Mouse (Mus musculus) erythroblast, embryonic 14.5 days (primary cell): ENCODE results near the gene Pde5a. TPM values are rescaled to one million over a fixed set of nuclear protein-coding genes. Genes with fewer than 3 reads are reported as not detected.

Experiments
- H3K27me3 ChIP-seq: 2 replicates; pipeline ENCODE4 v1.6.1; 2012; ENCODE audit warnings: inconsistent platforms; ENCODE audit not compliant: control insufficient read depth
- H3K36me3 ChIP-seq: 2 replicates; pipeline ENCODE4 v1.6.1; 2012; ENCODE audit warnings: mild to moderate bottlenecking, inconsistent platforms; ENCODE audit not compliant: control insufficient read depth
- H3K4me1 ChIP-seq: 2 replicates; pipeline ENCODE4 v1.6.1; 2012; ENCODE audit warnings: inconsistent platforms; ENCODE audit not compliant: control insufficient read depth
- H3K4me3 ChIP-seq: replicated peaks from 2 replicates; pipeline ENCODE3; 2012; ENCODE audit warnings: moderate library complexity, mild to moderate bottlenecking, inconsistent platforms
- H3K9me3 ChIP-seq: 2 replicates; pipeline ENCODE4 v1.6.1; 2012; ENCODE audit warnings: low read length, inconsistent platforms, mixed read lengths; ENCODE audit not compliant: control insufficient read depth
- GATA1 ChIP-seq: IDR thresholded peaks from 2 replicates; pipeline ENCODE4 v1.6.1; 2012; ENCODE audit warnings: low read length, inconsistent platforms, mixed read lengths
- TAL1 ChIP-seq: IDR thresholded peaks from 3 replicates; pipeline ENCODE4 v1.6.1; 2012; ENCODE audit warnings: low read length, inconsistent platforms, mixed read lengths
- polyA plus RNA-seq: library from polyadenylated mRNA; stranded (reverse); fragments of >175 nt; gene quantifications from 2 replicates; pipeline ENCODE4 v1.2.3, GENCODE M21; 2012

The Pde5a gene
- polyA plus RNA-seq, 1 experiment, result not detected

DNA sequence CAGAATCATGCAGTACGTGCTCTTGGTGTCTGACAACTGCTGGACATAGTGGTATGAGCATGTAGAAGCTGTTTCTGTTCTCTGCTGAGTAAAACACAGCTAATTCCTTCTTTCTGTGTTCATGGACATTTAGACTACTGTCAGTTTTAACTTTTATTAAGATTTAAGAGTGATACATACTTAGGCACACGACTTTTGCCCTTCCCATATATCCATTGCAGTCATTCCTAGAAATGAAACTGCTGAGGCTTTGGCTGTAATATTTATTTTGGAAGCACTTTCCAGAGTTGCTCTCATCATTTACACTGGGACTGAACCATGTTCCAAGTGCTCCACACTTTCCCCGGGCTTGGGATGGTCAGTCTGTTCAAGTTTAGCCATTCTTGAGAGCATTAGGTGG lies 18.6 kb upstream of the Pde5a start:
- H3K4me1 ChIP-seq, result no peaks in the 10 kb centered on the region
- TF ChIP-seq TAL1 (no peak), GATA1 (no peak)
- H3K27me3 ChIP-seq, result no peaks in the 10 kb centered on the region
- H3K36me3 ChIP-seq, result no peaks in the 10 kb centered on the region
- no peak overlapping the region for H3K4me3 ChIP-seq
- no peaks in the 10 kb centered on the region for H3K9me3 ChIP-seq

- no peaks in the 10 kb centered on the region for H3K9me3 ChIP-seq
- H3K36me3 ChIP-seq, result no peaks in the 10 kb centered on the region
- TF ChIP-seq GATA1 (no peak), TAL1 (no peak)
- no peaks in the 10 kb centered on the region for H3K4me1 ChIP-seq
- no peaks in the 10 kb centered on the region for H3K27me3 ChIP-seq
- H3K4me3 ChIP-seq, result no peak overlapping the region
Measured at GRCm38 (mm10) chr3:122718631-122719030, 10.1 kb upstream of the Pde5a start.

GRCm38 (mm10) chr3:122721522-122721921 lies 7.2 kb upstream of the Pde5a start:
- H3K4me3 ChIP-seq, result no peak overlapping the region
- TF ChIP-seq GATA1, result no peak
- H3K36me3 ChIP-seq, result no peaks in the 10 kb centered on the region
- no peaks in the 10 kb centered on the region for H3K4me1 ChIP-seq
- no peaks in the 10 kb centered on the region for H3K27me3 ChIP-seq
- no peaks in the 10 kb centered on the region for H3K9me3 ChIP-seq

DNA sequence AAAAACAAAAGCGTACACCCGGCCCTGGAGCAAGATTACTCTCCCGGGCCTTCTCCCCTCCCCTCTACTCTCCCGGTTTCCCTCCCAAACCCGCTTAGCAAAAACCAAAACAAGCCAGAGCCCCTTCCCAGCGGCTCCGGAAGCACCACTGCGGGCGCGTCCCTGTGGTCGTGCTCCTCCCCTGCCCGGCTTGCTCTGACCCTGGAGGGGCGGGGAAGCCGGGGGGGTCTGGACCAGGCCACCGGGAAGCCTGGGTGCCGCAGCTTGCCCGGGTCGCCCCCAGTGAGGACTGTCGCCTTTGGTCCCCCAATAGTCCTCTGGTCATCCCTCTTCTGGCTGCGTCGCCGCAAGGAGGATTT lies 833 bp downstream of the Pde5a start:
- no peaks in the 10 kb centered on the region for H3K36me3 ChIP-seq
- H3K4me3 ChIP-seq, result peak overlapping the region; percentile 56
- TF ChIP-seq TAL1 (no peak), GATA1 (no peak)
- no peaks in the 10 kb centered on the region for H3K9me3 ChIP-seq
- H3K27me3 ChIP-seq, result peaks cover 34% of the 10 kb centered on the region
- peaks cover 11% of the 10 kb centered on the region for H3K4me1 ChIP-seq

GRCm38 (mm10) chr3:122729960-122730740 lies 1.4 kb downstream of the Pde5a start:
- peaks cover 34% of the 10 kb centered on the region for H3K27me3 ChIP-seq
- peaks cover 11% of the 10 kb centered on the region for H3K4me1 ChIP-seq
- H3K36me3 ChIP-seq, result no peaks in the 10 kb centered on the region
- TF ChIP-seq TAL1, result no peak
- TF ChIP-seq GATA1, result no peak
- H3K9me3 ChIP-seq, result no peaks in the 10 kb centered on the region
- peak overlapping the region; percentile 56 for H3K4me3 ChIP-seq

GRCm38 (mm10) chr3:122730741-122731235 lies 2.0 kb downstream of the Pde5a start:
- peaks cover 34% of the 10 kb centered on the region for H3K27me3 ChIP-seq
- no peaks in the 10 kb centered on the region for H3K9me3 ChIP-seq
- peak overlapping the region; percentile 56 for H3K4me3 ChIP-seq
- no peaks in the 10 kb centered on the region for H3K36me3 ChIP-seq
- TF ChIP-seq GATA1 (no peak), TAL1 (no peak)
- H3K4me1 ChIP-seq, result peaks cover 11% of the 10 kb centered on the region

DNA sequence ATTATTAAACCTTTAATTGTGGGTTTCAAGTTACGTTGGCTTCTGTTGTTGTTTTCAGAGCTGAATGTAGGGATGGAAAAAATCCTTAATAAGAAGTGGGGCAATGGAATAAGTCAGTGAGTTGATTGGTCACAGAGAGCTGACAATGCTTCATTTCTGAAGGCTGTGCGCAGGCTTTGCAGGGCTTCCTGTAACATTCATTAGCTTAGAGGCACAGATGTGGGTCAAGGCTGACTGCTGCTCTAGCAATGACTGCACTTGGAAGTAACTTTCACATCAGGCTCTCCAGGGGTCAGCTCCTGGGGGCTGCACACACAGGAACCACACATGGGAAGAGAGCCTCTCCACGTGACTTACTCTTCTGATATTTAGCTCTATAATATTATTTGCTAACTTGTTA lies 5.1 kb downstream of the Pde5a start:
- no peaks in the 10 kb centered on the region for H3K36me3 ChIP-seq
- TF ChIP-seq TAL1 (no peak), GATA1 (no peak)
- no peak overlapping the region for H3K4me3 ChIP-seq
- peaks cover 11% of the 10 kb centered on the region for H3K4me1 ChIP-seq
- no peaks in the 10 kb centered on the region for H3K9me3 ChIP-seq
- peaks cover 27% of the 10 kb centered on the region for H3K27me3 ChIP-seq

GRCm38 (mm10) chr3:122734329-122734728 lies 5.6 kb downstream of the Pde5a start:
- no peaks in the 10 kb centered on the region for H3K9me3 ChIP-seq
- H3K4me3 ChIP-seq, result no peak overlapping the region
- TF ChIP-seq TAL1 (no peak), GATA1 (no peak)
- H3K36me3 ChIP-seq, result no peaks in the 10 kb centered on the region
- peaks cover 8% of the 10 kb centered on the region for H3K4me1 ChIP-seq
- peaks cover 21% of the 10 kb centered on the region for H3K27me3 ChIP-seq

DNA sequence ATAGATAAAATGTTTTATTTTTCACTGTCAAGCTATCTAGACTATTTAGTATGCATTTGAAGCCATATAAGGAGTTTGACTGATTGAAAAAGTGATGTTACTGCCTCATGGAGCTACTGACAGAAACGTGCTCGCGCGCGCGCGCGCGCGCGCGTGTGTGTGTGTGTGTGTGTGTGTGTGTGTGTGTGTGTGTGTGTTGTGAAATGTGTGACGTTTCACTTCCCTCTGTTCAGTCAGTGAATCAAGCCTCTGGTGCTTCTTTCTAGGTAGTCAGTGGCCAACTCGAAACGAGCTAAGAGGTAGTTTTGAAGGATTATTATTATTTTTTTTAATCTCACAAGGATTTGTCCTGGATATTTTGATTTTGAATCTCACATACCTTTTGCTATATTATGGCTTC lies 10.7 kb downstream of the Pde5a start:
- Histone ChIP-seq H3K9me3 (peaks cover 3% of the 10 kb centered on the region; the same call in 1 of the 2 replicates), H3K4me3 (no peak overlapping the region), H3K27me3 (no peaks in the 10 kb centered on the region), H3K36me3 (no peaks in the 10 kb centered on the region), H3K4me1 (no peaks in the 10 kb centered on the region)
- TF ChIP-seq GATA1 (no peak), TAL1 (no peak)
